Mouse (Mus musculus): ENCODE measurements around the gene Hdhd5. TPM values are rescaled to one million over a fixed set of nuclear protein-coding genes. Genes with fewer than 3 reads are reported as not detected.
A peak's percentile ranks its signal among the peaks of the same experiment; 100 is the strongest.

The Hdhd5 gene
- total RNA-seq (2014; rRNA removed) (27.8 and 29.9 TPM in 2 replicates), polyA plus RNA-seq (2015; fragmentation: Nextera tagmentation; extraction: Ambion mirVana) (13.9 and 14.9 TPM in 2 replicates)

- no peak for TF ChIP-seq CTCF (IDR thresholded peaks at IDR 0.05; ENCODE audit: low read depth)
Observed at GRCm38 (mm10) chr6:120531020-120531965, at the start of gene Hdhd5. TSS of gene Hdhd5 (minus strand) at chr6:120531319.

GRCm38 (mm10) chr6:120580713-120581015 is 49.5 kb upstream of the Hdhd5 start:
- peak overlapping the region; percentile 40; the same call in 1 of the 2 replicates for H3K27ac ChIP-seq (ENCODE audit: low read depth, low read length)
- peaks cover 13% of the 10 kb centered on the region for H3K4me1 ChIP-seq (ENCODE audit: insufficient read depth)
- no peak for TF ChIP-seq CTCF (IDR thresholded peaks at IDR 0.05; ENCODE audit: low read depth)
- no peaks in the 10 kb centered on the region for H3K36me3 ChIP-seq (ENCODE audit: insufficient read depth)
- ATAC-seq, result peak; percentile 3; the same call in 1 of the 2 replicates
- H3K9ac ChIP-seq, result no peak overlapping the region
- 0% methylated on average over 1 of the region's 1 CpGs for WGBS
- H3K4me3 ChIP-seq (ENCODE audit: low read depth, low read length), result peak overlapping the region; percentile 44; the same call in 1 of the 2 replicates
- no peaks in the 10 kb centered on the region for H3K9me3 ChIP-seq (ENCODE audit: low read length)
- peak overlapping the region; percentile 90 for H3K4me2 ChIP-seq (ENCODE audit: low read depth)
- DNase-seq, result no peak
- H3K27me3 ChIP-seq (ENCODE audit: insufficient read depth, low read length), result no peaks in the 10 kb centered on the region

More at GRCm38 (mm10) chr6:120531020-120531965, at the start of gene Hdhd5:
- Histone ChIP-seq H3K4me2 (ENCODE audit: low read depth) (peak within 1 kb of the TSS; percentile 66), H3K36me3 (ENCODE audit: insufficient read depth) (no peaks in the 10 kb centered on the region), H3K27ac (ENCODE audit: low read depth, low read length) (peak within 1 kb of the TSS; percentile 67; the same call in 1 of the 2 replicates), H3K27me3 (ENCODE audit: insufficient read depth, low read length) (no peaks in the 10 kb centered on the region), H3K4me1 (ENCODE audit: insufficient read depth) (peaks cover 16% of the 10 kb centered on the region), H3K4me3 (ENCODE audit: low read depth, low read length) (peak within 1 kb of the TSS; percentile 95), H3K9ac (peak within 1 kb of the TSS; percentile 92), H3K9me3 (ENCODE audit: low read length) (no peaks in the 10 kb centered on the region)
- DNase-seq (peak; percentile 96), ATAC-seq (peak; percentile 100)
- 1% methylated on average over 74 of the region's 75 CpGs for WGBS

DNA sequence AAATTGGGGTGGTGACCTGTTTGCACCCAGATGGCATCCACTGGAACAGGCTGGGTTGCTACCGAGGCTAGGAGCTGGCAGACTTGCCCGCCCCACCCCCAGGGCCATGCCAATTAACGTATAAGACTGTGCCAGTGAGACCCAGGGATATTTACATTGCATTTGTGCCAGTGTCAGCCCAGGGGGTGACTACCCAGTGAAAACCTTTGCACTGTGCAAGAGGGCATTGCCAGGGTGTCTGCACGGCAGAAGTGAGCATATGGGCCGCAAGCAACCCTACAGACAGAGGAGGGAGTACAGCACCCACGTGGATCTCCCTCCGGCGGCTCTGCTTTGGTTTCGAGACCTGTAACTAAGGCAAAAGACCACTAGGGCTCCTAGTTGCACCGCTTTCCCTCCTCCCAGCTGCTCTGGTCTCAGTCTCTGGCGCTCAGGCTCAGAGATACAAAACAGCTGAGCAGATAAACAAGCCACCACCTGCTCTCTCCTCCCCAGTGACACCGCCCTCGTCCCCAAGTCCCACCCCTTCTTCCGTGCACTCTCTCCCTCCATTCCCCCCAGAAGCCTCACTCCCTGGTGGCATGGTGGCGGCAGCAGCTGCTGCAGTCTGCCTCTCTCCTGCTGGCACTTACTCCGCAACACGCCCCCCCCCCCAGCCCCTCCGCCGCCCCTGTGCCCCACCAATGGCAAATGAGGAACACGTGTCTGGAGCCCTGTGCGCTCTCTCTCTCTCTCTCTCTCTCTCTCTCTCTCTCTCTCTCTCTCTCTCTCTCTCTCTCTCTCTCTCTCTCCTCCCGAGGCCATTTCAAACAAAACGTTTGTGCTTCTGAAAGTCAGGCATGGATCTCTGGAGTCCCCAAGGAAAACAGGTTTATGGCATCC is 49.0 kb upstream of the Hdhd5 start:
- Histone ChIP-seq H3K9ac (peak overlapping the region; percentile 54), H3K27ac (ENCODE audit: low read depth, low read length) (peak overlapping the region; percentile 66), H3K4me2 (ENCODE audit: low read depth) (peak overlapping the region; percentile 90), H3K4me3 (ENCODE audit: low read depth, low read length) (peak overlapping the region; percentile 44), H3K36me3 (ENCODE audit: insufficient read depth) (no peaks in the 10 kb centered on the region), H3K27me3 (ENCODE audit: insufficient read depth, low read length) (no peaks in the 10 kb centered on the region), H3K9me3 (ENCODE audit: low read length) (no peaks in the 10 kb centered on the region), H3K4me1 (ENCODE audit: insufficient read depth) (peaks cover 13% of the 10 kb centered on the region)
- peak; percentile 70 for TF ChIP-seq CTCF (IDR thresholded peaks at IDR 0.05; ENCODE audit: low read depth)
- ATAC-seq (peak; percentile 93), DNase-seq (peak; percentile 83)
- WGBS, result under 1% methylated on average over 23 of the region's 23 CpGs

GRCm38 (mm10) chr6:120579110-120579830 is 48.2 kb upstream of the Hdhd5 start:
- TF ChIP-seq CTCF (IDR thresholded peaks at IDR 0.05; ENCODE audit: low read depth), result no peak

DNA sequence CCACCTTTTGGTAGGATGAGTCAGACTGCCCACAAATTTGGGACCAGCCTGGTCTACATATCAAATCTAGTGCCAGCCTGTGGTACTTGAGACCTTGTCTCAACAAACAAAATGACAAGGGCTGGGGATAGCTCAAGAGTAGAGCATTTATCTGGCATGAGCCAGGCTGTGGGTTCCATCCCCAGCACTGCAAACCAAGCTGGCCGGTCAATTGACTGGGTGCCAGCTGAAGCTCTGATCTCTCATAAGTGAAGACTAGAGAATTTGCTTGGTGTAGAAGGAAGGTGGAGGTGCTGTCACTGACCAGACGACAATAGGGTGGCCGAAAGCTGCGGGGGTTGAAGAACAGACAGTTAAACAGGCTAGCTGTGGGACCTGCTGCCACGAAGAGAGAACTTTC is 47.4 kb upstream of the Hdhd5 start:
- Histone ChIP-seq H3K36me3 (ENCODE audit: insufficient read depth) (no peaks in the 10 kb centered on the region), H3K9ac (no peak overlapping the region), H3K9me3 (ENCODE audit: low read length) (no peaks in the 10 kb centered on the region), H3K4me2 (ENCODE audit: low read depth) (peak overlapping the region; percentile 90; the same call in 1 of the 2 replicates), H3K4me3 (ENCODE audit: low read depth, low read length) (no peak overlapping the region), H3K4me1 (ENCODE audit: insufficient read depth) (peaks cover 13% of the 10 kb centered on the region), H3K27me3 (ENCODE audit: insufficient read depth, low read length) (no peaks in the 10 kb centered on the region), H3K27ac (ENCODE audit: low read depth, low read length) (no peak overlapping the region)
- DNase-seq, result no peak
- WGBS, result 39% methylated on average over 5 of the region's 5 CpGs
- no peak for TF ChIP-seq CTCF (IDR thresholded peaks at IDR 0.05; ENCODE audit: low read depth)
- ATAC-seq, result no peak

More at GRCm38 (mm10) chr6:120579110-120579830, 48.2 kb upstream of the Hdhd5 start:
- Histone ChIP-seq H3K27ac (ENCODE audit: low read depth, low read length) (peak overlapping the region; percentile 66), H3K9ac (peak overlapping the region; percentile 54), H3K4me1 (ENCODE audit: insufficient read depth) (peaks cover 13% of the 10 kb centered on the region), H3K4me3 (ENCODE audit: low read depth, low read length) (peak overlapping the region; percentile 44), H3K27me3 (ENCODE audit: insufficient read depth, low read length) (no peaks in the 10 kb centered on the region), H3K4me2 (ENCODE audit: low read depth) (peak overlapping the region; percentile 90), H3K36me3 (ENCODE audit: insufficient read depth) (no peaks in the 10 kb centered on the region), H3K9me3 (ENCODE audit: low read length) (no peaks in the 10 kb centered on the region)
- DNase-seq (peak; percentile 53), ATAC-seq (no peak)
- WGBS, result 3% methylated on average over 21 of the region's 21 CpGs

DNA sequence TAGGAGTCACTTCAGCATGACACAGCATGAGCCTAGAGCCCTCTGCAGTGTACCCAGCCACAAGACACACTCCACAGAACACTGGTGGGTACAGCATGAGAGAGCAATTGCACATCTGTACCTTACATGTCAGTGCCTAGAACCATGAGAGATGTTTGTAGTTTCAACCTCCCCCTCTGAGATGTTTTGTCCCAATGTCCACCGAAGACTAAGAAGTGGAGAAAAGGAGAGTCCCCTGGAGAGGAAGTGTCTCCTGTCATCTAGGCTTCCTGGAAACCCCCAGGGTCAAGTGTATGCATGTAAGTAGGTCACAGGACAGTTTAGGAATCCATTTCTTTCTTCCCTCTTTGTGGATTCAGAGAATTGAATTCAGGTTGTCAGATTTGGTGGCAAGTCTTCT is 41.3 kb upstream of the Hdhd5 start:
- TF ChIP-seq CTCF (IDR thresholded peaks at IDR 0.05; ENCODE audit: low read depth), result no peak
- no peaks in the 10 kb centered on the region for H3K36me3 ChIP-seq (ENCODE audit: insufficient read depth)
- no peaks in the 10 kb centered on the region for H3K4me1 ChIP-seq (ENCODE audit: insufficient read depth)
- no peaks in the 10 kb centered on the region for H3K27me3 ChIP-seq (ENCODE audit: insufficient read depth, low read length)
- WGBS, result 62% methylated on average over 1 of the region's 1 CpGs
- no peaks in the 10 kb centered on the region for H3K9me3 ChIP-seq (ENCODE audit: low read length)
- H3K9ac ChIP-seq, result no peak overlapping the region
- no peak overlapping the region for H3K4me3 ChIP-seq (ENCODE audit: low read depth, low read length)
- ATAC-seq (no peak), DNase-seq (no peak)
- H3K4me2 ChIP-seq (ENCODE audit: low read depth), result no peak overlapping the region
- no peak overlapping the region for H3K27ac ChIP-seq (ENCODE audit: low read depth, low read length)
